Mouse (Mus musculus) brown adipose tissue, adult 24 weeks (tissue): ENCODE measurements around the gene Slc13a2. TPM values are rescaled to one million over a fixed set of nuclear protein-coding genes. Genes with fewer than 3 reads are reported as not detected.

Experiments used
- H3K27ac ChIP-seq: fragments of 200-500 bp; replicated peaks from 2 replicates; pipeline ENCODE4 v1.5.1; 2012; ENCODE audit warnings: low read depth, mild to moderate bottlenecking, low read length
- H3K4me1 ChIP-seq: fragments of 200-500 bp; 2 replicates; pipeline ENCODE4 v1.6.1; 2012; ENCODE audit warnings: low read length, mixed read lengths; ENCODE audit not compliant: control insufficient read depth, insufficient read depth, insufficient read length
- H3K4me3 ChIP-seq: fragments of 200-500 bp; 2 replicates; pipeline ENCODE4 v1.5.1; 2012; ENCODE audit warnings: low read depth, mild to moderate bottlenecking, low read length, moderate library complexity; ENCODE audit not compliant: insufficient read depth
- polyA plus RNA-seq: library from polyadenylated mRNA; stranded (reverse); fragments of >200 nt; gene quantifications from 2 replicates; pipeline ENCODE4 v1.2.4, GENCODE M21; 2012; ENCODE audit not compliant: missing spikeins, insufficient read depth, insufficient read length

Gene Slc13a2
- polyA plus RNA-seq, 1 experiment: not detected

- Histone ChIP-seq H3K4me3 (no peak overlapping the region), H3K4me1 (no peaks in the 10 kb centered on the region), H3K27ac (no peak overlapping the region)
These were observed 28.3 kb upstream of the Slc13a2 start for GRCm38 (mm10) chr11:78450337-78450736.

GRCm38 (mm10) chr11:78448242-78448641, 26.2 kb upstream of the Slc13a2 start:
- H3K4me1 ChIP-seq: no peaks in the 10 kb centered on the region
- H3K27ac ChIP-seq: no peak overlapping the region
- no peak overlapping the region for H3K4me3 ChIP-seq

- Histone ChIP-seq H3K27ac (no peak overlapping the region), H3K4me1 (no peaks in the 10 kb centered on the region), H3K4me3 (no peak overlapping the region)
These were observed 25.2 kb upstream of the Slc13a2 start for GRCm38 (mm10) chr11:78447168-78447567.

- H3K4me1 ChIP-seq: no peaks in the 10 kb centered on the region
- H3K27ac ChIP-seq: no peak overlapping the region
- no peak overlapping the region for H3K4me3 ChIP-seq
These were observed 21.1 kb upstream of the Slc13a2 start for GRCm38 (mm10) chr11:78443115-78443514.

- Histone ChIP-seq H3K27ac (no peak overlapping the region), H3K4me3 (no peak overlapping the region), H3K4me1 (peaks cover 5% of the 10 kb centered on the region)
These were observed 16.4 kb upstream of the Slc13a2 start for GRCm38 (mm10) chr11:78438399-78438930.

- Histone ChIP-seq H3K4me3 (no peak overlapping the region), H3K4me1 (peaks cover 5% of the 10 kb centered on the region), H3K27ac (no peak overlapping the region)
These were observed 15.2 kb upstream of the Slc13a2 start for GRCm38 (mm10) chr11:78437182-78437581.

- H3K4me1 ChIP-seq: peaks cover 8% of the 10 kb centered on the region
- no peak overlapping the region for H3K4me3 ChIP-seq
- H3K27ac ChIP-seq: no peak overlapping the region
These were observed 13.8 kb upstream of the Slc13a2 start for GRCm38 (mm10) chr11:78435776-78436349.

- H3K4me1 ChIP-seq: peaks cover 8% of the 10 kb centered on the region
- H3K27ac ChIP-seq: no peak overlapping the region
- no peak overlapping the region for H3K4me3 ChIP-seq
These were observed 12.0 kb upstream of the Slc13a2 start for GRCm38 (mm10) chr11:78434052-78434451.

- Histone ChIP-seq H3K4me3 (no peak overlapping the region), H3K27ac (no peak overlapping the region), H3K4me1 (peaks cover 8% of the 10 kb centered on the region)
These were observed 9.2 kb upstream of the Slc13a2 start for GRCm38 (mm10) chr11:78431176-78431575.

- Histone ChIP-seq H3K4me3 (no peak overlapping the region), H3K4me1 (peaks cover 3% of the 10 kb centered on the region; the same call in 1 of the 2 replicates), H3K27ac (no peak overlapping the region)
These were observed 8.3 kb upstream of the Slc13a2 start for GRCm38 (mm10) chr11:78430195-78430878.

GRCm38 (mm10) chr11:78428309-78428708, 6.3 kb upstream of the Slc13a2 start:
- Histone ChIP-seq H3K4me1 (peaks cover 3% of the 10 kb centered on the region; the same call in 1 of the 2 replicates), H3K4me3 (no peak overlapping the region), H3K27ac (no peak overlapping the region)

GRCm38 (mm10) chr11:78427655-78428054, 5.6 kb upstream of the Slc13a2 start:
- H3K27ac ChIP-seq: no peak overlapping the region
- H3K4me1 ChIP-seq: peaks cover 3% of the 10 kb centered on the region; the same call in 1 of the 2 replicates
- H3K4me3 ChIP-seq: no peak overlapping the region

GRCm38 (mm10) chr11:78425572-78425971, 3.6 kb upstream of the Slc13a2 start:
- Histone ChIP-seq H3K4me1 (no peaks in the 10 kb centered on the region), H3K4me3 (no peak overlapping the region), H3K27ac (no peak overlapping the region)

- Histone ChIP-seq H3K4me3 (no peak overlapping the region), H3K4me1 (no peaks in the 10 kb centered on the region), H3K27ac (no peak overlapping the region)
These were observed 2.3 kb upstream of the Slc13a2 start for GRCm38 (mm10) chr11:78424352-78424751.

- no peak overlapping the region for H3K4me3 ChIP-seq
- no peaks in the 10 kb centered on the region for H3K4me1 ChIP-seq
- H3K27ac ChIP-seq: no peak overlapping the region
These were observed 612 bp downstream of the Slc13a2 start for GRCm38 (mm10) chr11:78421201-78422009.
